Mouse (Mus musculus): ENCODE results near the gene Tmem54.

- TF ChIP-seq CTCF (conservative IDR thresholded peaks at IDR 0.05; ENCODE audit: low read length) (no peak), NANOG (IDR thresholded peaks at IDR 0.05; ENCODE audit: borderline replicate concordance, low read length) (no peak)
These were observed 14.4 kb downstream of the Tmem54 start for GRCm38 (mm10) chr4:129119708-129120107.

All from E14TG2a.4 (cell line).